Mouse (Mus musculus) lung, postnatal 0 days (tissue): ENCODE measurements at regions not wholly inside any gene's neighbourhood (a gene's known extent, or its start where the extent isn't known, plus 50 kb on each side); places are given as distances from the start of the nearest gene placed in this dataset.

ENCODE experiments used
- CTCF ChIP-seq: IDR thresholded peaks from 2 replicates; pipeline ENCODE4 v1.5.1; 2016; ENCODE audit warnings: antibody characterized with exemption, mild to moderate bottlenecking
- EP300 ChIP-seq: IDR thresholded peaks from 2 replicates; pipeline ENCODE4 v1.6.1; 2016; ENCODE audit warnings: antibody characterized with exemption, mild to moderate bottlenecking, control low read depth

DNA sequence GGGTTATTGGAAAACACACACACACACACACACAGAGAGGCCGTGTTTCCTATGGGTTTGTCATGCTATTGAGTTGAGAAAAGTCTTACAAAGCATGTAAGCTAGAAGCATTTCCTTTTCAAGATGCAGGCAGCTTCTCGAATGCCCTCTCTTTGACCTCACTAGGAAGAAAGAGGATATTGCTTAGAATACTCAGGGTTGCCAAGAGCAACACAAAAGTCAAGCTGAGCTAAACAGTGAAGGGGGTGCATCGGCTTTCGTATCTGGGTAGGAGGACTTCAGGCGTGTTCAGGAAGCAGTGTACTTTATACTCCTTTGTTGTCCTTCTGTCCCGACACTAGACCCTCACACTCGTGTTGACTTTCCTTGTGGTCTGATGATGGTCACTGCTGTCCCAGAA is 246.5 kb downstream of the Prex1 start:
- TF ChIP-seq CTCF (no peak), EP300 (no peak)
